Mouse (Mus musculus) erythroblast, embryonic 14.5 days (primary cell): ENCODE data around the gene Tmem82. TPM values are rescaled to one million over a fixed set of nuclear protein-coding genes. Genes with fewer than 3 reads are reported as not detected.

Experiments
- H3K27me3 ChIP-seq: 2 replicates; pipeline ENCODE4 v1.6.1; 2012; ENCODE audit warnings: inconsistent platforms; ENCODE audit not compliant: control insufficient read depth
- H3K36me3 ChIP-seq: 2 replicates; pipeline ENCODE4 v1.6.1; 2012; ENCODE audit warnings: mild to moderate bottlenecking, inconsistent platforms; ENCODE audit not compliant: control insufficient read depth
- H3K4me1 ChIP-seq: 2 replicates; pipeline ENCODE4 v1.6.1; 2012; ENCODE audit warnings: inconsistent platforms; ENCODE audit not compliant: control insufficient read depth
- H3K4me3 ChIP-seq: replicated peaks from 2 replicates; pipeline ENCODE3; 2012; ENCODE audit warnings: moderate library complexity, mild to moderate bottlenecking, inconsistent platforms
- H3K9me3 ChIP-seq: 2 replicates; pipeline ENCODE4 v1.6.1; 2012; ENCODE audit warnings: low read length, inconsistent platforms, mixed read lengths; ENCODE audit not compliant: control insufficient read depth
- GATA1 ChIP-seq: IDR thresholded peaks from 2 replicates; pipeline ENCODE4 v1.6.1; 2012; ENCODE audit warnings: low read length, inconsistent platforms, mixed read lengths
- TAL1 ChIP-seq: IDR thresholded peaks from 3 replicates; pipeline ENCODE4 v1.6.1; 2012; ENCODE audit warnings: low read length, inconsistent platforms, mixed read lengths
- polyA plus RNA-seq: library from polyadenylated mRNA; stranded (reverse); fragments of >175 nt; gene quantifications from 2 replicates; pipeline ENCODE4 v1.2.3, GENCODE M21; 2012

Gene Tmem82
- polyA plus RNA-seq, 1 experiment, result 0.03 TPM

- Histone ChIP-seq H3K4me3 (no peak overlapping the region), H3K36me3 (no peaks in the 10 kb centered on the region), H3K9me3 (no peaks in the 10 kb centered on the region), H3K4me1 (no peaks in the 10 kb centered on the region; the same call in 1 of the 2 replicates), H3K27me3 (no peaks in the 10 kb centered on the region)
- TF ChIP-seq GATA1, result no peak
Measured at GRCm38 (mm10) chr4:141566187-141566586, 52.2 kb downstream of the Tmem82 start.

GRCm38 (mm10) chr4:141565325-141565724, 53.1 kb downstream of the Tmem82 start:
- H3K9me3 ChIP-seq, result no peaks in the 10 kb centered on the region
- no peaks in the 10 kb centered on the region for H3K27me3 ChIP-seq
- no peaks in the 10 kb centered on the region for H3K36me3 ChIP-seq
- TF ChIP-seq TAL1 (no peak), GATA1 (no peak)
- H3K4me3 ChIP-seq, result no peak overlapping the region
- peaks cover 1% of the 10 kb centered on the region for H3K4me1 ChIP-seq

- H3K4me3 ChIP-seq, result no peak overlapping the region
- no peaks in the 10 kb centered on the region for H3K27me3 ChIP-seq
- no peaks in the 10 kb centered on the region for H3K9me3 ChIP-seq
- H3K36me3 ChIP-seq, result no peaks in the 10 kb centered on the region
- H3K4me1 ChIP-seq, result peaks cover 8% of the 10 kb centered on the region
- no peak for TF ChIP-seq TAL1
- no peak for TF ChIP-seq GATA1
Measured at GRCm38 (mm10) chr4:141564660-141565059, 53.8 kb downstream of the Tmem82 start.

GRCm38 (mm10) chr4:141564209-141564608, 54.2 kb downstream of the Tmem82 start:
- no peak for TF ChIP-seq GATA1
- TF ChIP-seq TAL1, result no peak

More at GRCm38 (mm10) chr4:141564209-141564608, 54.2 kb downstream of the Tmem82 start:
- Histone ChIP-seq H3K27me3 (no peaks in the 10 kb centered on the region), H3K4me3 (no peak overlapping the region), H3K4me1 (peaks cover 12% of the 10 kb centered on the region), H3K36me3 (no peaks in the 10 kb centered on the region), H3K9me3 (no peaks in the 10 kb centered on the region)

Other genes starting within 250 kb of the Tmem82 start
- not detected in 2 replicates for gene Clcnka, start 219.9 kb downstream of the Tmem82 start, polyA plus RNA-seq
- not detected in 2 replicates for gene Clcnkb, start 202.6 kb downstream of the Tmem82 start, polyA plus RNA-seq
- not detected in 2 replicates for gene Hspb7, start 197.9 kb downstream of the Tmem82 start, polyA plus RNA-seq
- not detected in 2 replicates for gene Srarp, start 182.5 kb downstream of the Tmem82 start, polyA plus RNA-seq
- gene Zbtb17, start 174.0 kb downstream of the Tmem82 start, polyA plus RNA-seq, result 1.9 and 2.6 TPM in 2 replicates
- gene Spen, start 80.0 kb downstream of the Tmem82 start, polyA plus RNA-seq, result 25.6 and 25.7 TPM in 2 replicates
- gene Fblim1, start 12.5 kb downstream of the Tmem82 start, polyA plus RNA-seq, result 0.02 TPM in 2 replicates
- gene Slc25a34, start 5.2 kb upstream of the Tmem82 start, polyA plus RNA-seq, result not detected in 2 replicates
- 1.1 and 1.4 TPM in 2 replicates for gene Plekhm2, start 46.3 kb upstream of the Tmem82 start, polyA plus RNA-seq
- gene Rsc1a1, start 67.0 kb upstream of the Tmem82 start, polyA plus RNA-seq, result 0.11 TPM in 1 of 2 replicates, not detected in the other
- 0.58 and 0.85 TPM in 2 replicates for gene Ddi2, start 104.8 kb upstream of the Tmem82 start, polyA plus RNA-seq
- 0.11 and 0.19 TPM in 2 replicates for gene Agmat, start 128.0 kb upstream of the Tmem82 start, polyA plus RNA-seq
- gene Dnajc16, start 172.3 kb upstream of the Tmem82 start, polyA plus RNA-seq, result 0.14 and 0.15 TPM in 2 replicates
- 1.2 and 2.3 TPM in 2 replicates for gene Casp9, start 175.0 kb upstream of the Tmem82 start, polyA plus RNA-seq
- gene Cela2a, start 207.5 kb upstream of the Tmem82 start, polyA plus RNA-seq, result not detected in 2 replicates
- not detected in 2 replicates for gene Ctrc, start 227.7 kb upstream of the Tmem82 start, polyA plus RNA-seq